Mouse (Mus musculus): Measurements from ENCODE around the gene Cbx4. TPM values are rescaled to one million over a fixed set of nuclear protein-coding genes. Genes with fewer than 3 reads are reported as not detected.

Gene Cbx4
- total RNA-seq (2023), result 10 to 100 TPM; 57.1 to 62.3 TPM

DNA sequence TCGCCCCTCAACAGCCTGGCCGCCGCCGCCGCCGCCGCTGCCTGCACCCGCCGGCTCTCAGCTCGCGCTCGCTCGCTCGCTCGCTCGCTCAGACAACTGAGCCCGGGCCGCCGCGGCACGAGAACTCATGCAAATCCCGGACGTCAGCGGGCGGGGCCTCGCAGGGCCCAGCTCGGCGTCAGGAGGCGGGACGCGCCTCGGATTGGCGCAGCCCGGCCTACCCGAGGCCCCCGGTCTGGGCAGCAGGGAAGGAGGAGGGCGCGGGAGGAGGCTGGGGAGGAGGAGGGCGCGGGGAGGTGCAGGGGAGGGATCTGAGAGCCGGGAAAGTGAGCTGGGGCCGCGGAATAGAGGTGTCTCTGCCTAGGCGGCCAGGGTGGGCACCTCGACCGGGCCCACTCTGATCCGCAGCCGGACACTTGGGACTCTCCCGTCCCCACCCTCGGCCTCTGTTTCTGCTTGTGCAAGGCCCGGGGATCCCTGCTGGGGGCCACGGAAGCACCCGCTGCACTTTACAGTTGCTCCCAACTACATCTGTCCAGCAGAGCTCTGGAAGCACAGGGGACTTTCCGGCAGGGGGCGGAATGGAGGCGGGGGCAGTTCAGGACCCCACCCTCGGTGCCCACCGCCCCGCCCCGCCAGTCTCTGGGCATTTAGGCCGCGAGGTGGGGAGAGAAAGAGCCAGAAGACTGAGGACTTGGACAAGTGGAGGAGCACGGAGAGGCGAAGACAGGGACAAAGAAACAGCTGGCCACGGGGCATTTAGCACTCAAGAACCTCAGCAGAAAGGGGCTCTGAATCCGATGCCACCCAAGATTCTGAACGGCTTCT, at the start of gene Cbx4:
Gene Cbx4, minus strand, starts transcription at position 78 of the 828 bp plus-strand sequence.

DNA sequence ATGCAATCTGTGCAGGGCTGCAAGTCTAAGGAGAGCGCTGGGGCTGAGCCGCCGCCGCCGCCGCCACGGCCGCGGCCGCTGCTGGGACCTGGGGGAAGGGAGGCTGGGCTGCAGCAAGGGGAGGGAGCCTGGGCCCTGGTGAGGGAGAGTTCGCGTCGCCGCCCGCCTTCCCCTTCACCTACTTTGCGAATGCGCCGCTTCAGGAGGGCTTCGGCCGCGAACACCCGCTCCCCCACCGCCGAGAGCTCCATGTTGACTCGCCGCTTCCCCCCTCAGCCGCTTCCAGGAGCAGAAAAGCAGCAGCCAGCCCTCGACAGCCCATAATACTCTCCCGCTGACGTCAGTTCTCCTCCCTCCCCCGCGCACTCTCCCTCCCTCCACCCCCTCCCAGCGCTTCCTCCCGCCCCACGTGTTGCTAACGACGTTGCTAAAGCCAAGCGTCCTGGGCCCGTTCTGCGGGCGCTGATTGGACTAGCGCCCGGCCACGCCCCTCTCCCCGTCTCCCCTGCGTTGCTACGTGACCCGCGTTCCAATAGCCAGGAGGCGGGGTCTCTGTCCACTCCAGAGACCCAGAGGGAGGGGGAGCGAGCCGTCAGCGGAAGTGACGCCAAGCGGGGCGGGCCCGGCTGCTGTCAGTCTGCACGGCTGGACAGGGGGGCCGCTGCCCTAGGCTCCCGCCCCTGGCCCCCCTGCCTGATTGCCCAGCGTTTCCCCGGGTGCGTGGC, 45.3 kb downstream of the Cbx4 start, which contains the start of gene Cbx8:
Gene Cbx8, minus strand, starts transcription at position 370 of the 725 bp plus-strand sequence.

Other genes starting within 250 kb of the Cbx4 start
- gene Rbfox3, start 174.6 kb downstream of the Cbx4 start, total RNA-seq (2023), result not detected
- not detected for gene Enpp7, start 98.0 kb downstream of the Cbx4 start, total RNA-seq (2023)
- 1 to 10 TPM; 1.4 to 1.8 TPM for gene Cbx2, start 63.3 kb downstream of the Cbx4 start, total RNA-seq (2023)
- gene Cbx8, start 45.3 kb downstream of the Cbx4 start, total RNA-seq (2023), result 10 to 100 TPM; 13.5 to 16.1 TPM
- gene Tbc1d16, start 142.3 kb upstream of the Cbx4 start, total RNA-seq (2023), result 1 to 10 TPM in 1 of 2 experiments, under 1 TPM in 1; 0.95 to 1.1 TPM
- under 1 TPM; 0.26 to 1.00 TPM for gene Ccdc40, start 142.4 kb upstream of the Cbx4 start, total RNA-seq (2023)
- 10 to 100 TPM; 32.8 to 39.3 TPM for gene Gaa, start 181.7 kb upstream of the Cbx4 start, total RNA-seq (2023)
- gene Eif4a3, start 213.9 kb upstream of the Cbx4 start, total RNA-seq (2023), result 100 to 1,000 TPM; 125 to 137 TPM
- not detected for gene Card14, start 221.5 kb upstream of the Cbx4 start, total RNA-seq (2023)

Data from neutrophil, adult 59 days (primary cell).